Mouse (Mus musculus) spleen, postnatal 4 days (tissue): ENCODE results near the gene Tas1r3.

Source experiments
- DNase-seq, 2 experiments: peaks; one replicate each; pipeline ENCODE4 v3.0.0; 2022; ENCODE audit warnings: low spot score in 2 of 2

Gene Tas1r3

DNA sequence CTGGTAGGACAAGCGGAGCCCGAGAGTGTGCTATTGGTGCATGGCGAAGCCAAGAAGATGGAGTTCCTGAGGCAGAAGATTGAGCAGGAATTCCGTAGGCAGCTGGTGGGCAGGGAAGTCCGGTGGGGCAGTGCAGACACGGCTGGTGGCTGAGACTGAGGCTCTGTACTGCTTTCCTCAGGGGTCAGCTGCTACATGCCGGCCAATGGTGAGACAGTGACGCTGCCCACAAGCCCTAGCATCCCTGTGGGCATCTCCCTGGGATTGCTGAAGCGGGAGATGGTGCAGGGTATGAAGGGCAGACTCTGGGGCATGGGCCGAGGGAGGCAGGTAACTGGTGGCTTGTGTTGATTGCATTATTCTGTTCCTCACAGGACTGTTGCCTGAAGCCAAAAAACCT is 24.5 kb upstream of the Tas1r3 start:
- peak; percentile 10 to 53 for DNase-seq

- DNase-seq: no peak
These were observed 23.2 kb upstream of the Tas1r3 start for GRCm38 (mm10) chr4:155886330-155886729.

GRCm38 (mm10) chr4:155883587-155883986 is 20.4 kb upstream of the Tas1r3 start:
- DNase-seq: no peak

GRCm38 (mm10) chr4:155871404-155871803 is 8.2 kb upstream of the Tas1r3 start:
- DNase-seq: no peak

GRCm38 (mm10) chr4:155869317-155870033 is 6.3 kb upstream of the Tas1r3 start, which contains the start of the genes Cptp and Ints11:
Gene Cptp (minus strand): TSS chr4:155869440.
Gene Ints11 (plus strand): TSS chr4:155869546.
- DNase-seq: peak; percentile 97 to 98

- DNase-seq: no peak
These were observed 5.6 kb upstream of the Tas1r3 start for GRCm38 (mm10) chr4:155868614-155869298.

DNA sequence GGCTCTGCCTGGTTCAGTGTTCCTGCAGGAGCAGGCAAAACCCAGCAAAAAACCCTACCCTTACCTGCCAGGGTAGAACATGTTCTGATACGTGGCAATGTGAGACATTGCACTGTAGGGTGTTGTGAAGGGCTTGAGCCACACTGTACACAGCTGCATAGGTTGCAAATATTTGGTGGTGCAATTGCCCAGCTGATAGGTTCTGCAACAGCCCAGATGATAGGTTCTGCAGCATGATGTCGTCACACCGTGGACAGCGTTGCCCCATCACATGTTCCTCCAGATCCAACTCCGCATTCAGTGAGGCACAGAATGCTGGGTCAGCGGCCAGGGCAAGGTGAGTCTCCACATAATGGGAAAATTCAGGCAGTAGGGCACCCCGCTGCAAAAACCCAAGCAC is 1.4 kb downstream of the Tas1r3 start:
- DNase-seq: no peak

DNA sequence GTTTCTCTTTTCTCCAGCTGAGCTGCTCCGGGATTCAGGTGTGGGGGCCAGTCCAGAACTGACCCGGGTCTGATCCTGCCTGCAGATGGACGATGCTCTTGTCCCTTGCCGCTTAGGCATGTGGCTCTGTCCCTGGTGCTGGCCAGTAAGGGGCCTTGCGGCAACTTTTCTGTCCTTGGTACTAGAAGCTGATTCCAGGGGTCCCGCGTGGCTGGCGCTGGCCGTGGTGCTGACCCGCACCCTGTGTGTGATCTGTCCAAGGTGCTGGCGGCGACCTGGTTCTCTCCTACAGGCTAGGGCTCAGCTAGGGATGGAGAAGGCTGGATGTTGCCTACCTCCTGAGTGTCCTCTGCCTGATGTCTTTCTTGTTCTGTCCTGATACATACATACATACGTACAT is 3.8 kb downstream of the Tas1r3 start:
- DNase-seq: peak; percentile 54 to 81

GRCm38 (mm10) chr4:155856881-155857280 is 6.3 kb downstream of the Tas1r3 start:
- no peak for DNase-seq

GRCm38 (mm10) chr4:155856071-155856470 is 7.1 kb downstream of the Tas1r3 start:
- no peak for DNase-seq

GRCm38 (mm10) chr4:155854991-155855390 is 8.2 kb downstream of the Tas1r3 start:
- DNase-seq: no peak

DNA sequence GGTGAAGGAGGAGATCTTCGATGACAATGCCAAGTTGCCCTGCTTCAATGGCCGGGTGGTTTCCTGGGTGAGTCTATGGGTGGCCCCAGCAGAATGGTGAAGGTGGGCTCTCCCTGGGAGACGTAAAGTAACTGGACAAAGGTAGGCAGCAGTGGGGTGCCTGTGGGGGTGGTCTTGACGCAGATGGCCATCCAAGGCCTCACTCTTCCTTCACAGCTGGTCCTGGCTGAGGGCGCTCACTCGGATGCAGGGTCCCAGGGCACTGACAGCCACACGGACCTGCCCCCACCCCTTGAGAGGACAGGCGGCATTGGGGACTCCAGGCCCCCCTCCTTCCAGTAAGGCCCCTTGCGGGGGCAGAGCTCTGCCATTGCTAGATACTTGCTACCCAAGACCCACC is 9.7 kb downstream of the Tas1r3 start:
- no peak for DNase-seq

GRCm38 (mm10) chr4:155851951-155852411 is 11.2 kb downstream of the Tas1r3 start:
- DNase-seq: no peak

- DNase-seq: no peak
These were observed 11.8 kb downstream of the Tas1r3 start for GRCm38 (mm10) chr4:155851368-155851767.

GRCm38 (mm10) chr4:155849792-155850451 is 13.2 kb downstream of the Tas1r3 start:
- DNase-seq: no peak

DNA sequence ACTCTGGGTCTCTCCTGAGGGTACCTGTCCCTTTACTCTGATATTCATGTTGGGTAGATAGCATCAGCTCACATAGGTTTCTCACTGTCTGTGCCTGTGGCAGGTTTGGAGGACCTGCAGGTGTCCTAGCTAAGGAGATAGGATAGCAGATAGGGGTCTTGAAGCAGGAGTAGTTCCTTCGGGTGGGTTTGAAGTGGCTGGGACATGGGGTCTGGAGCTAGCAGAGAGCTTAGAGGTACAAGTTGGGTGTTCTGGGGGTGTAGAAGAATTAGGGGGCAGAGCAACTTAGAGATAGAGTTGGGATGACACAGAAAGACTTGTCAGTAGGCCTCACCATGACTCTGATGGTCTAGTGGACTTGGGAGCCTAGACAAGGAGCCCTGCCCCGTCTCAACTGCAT is 13.8 kb downstream of the Tas1r3 start:
- no peak for DNase-seq

DNA sequence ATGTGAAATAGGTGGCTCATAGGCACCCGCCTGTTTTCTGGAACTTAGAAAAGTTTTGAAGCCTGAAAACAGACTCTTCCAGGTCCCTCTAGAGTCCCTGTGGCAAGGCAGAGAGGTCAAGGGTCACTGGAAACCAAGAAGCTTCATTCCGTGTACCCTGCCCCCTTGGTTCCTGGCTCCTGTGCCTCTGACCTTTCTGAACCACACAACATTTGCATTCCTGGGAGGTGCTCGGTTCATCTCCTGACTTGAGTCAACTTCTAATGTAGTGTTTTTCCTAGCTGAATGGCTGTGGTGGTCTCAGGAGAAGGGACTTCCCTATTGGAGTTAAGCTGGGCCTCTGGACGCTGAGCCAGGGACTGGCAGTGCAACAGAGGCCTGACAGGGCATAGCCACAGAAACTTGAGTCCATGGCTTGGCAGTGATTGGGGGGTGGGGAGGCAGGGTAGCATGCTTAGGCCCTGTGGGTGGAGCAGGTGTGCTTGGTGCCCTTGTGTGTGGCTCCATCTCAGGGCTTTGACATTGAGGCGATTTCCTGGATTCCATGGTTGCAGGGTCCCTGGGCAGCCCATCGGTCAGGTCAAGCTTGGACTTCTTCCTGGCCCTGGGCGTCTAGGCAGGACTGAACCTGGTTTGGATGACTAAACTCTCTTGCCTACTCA is 14.6 kb downstream of the Tas1r3 start:
- no peak for DNase-seq

DNA sequence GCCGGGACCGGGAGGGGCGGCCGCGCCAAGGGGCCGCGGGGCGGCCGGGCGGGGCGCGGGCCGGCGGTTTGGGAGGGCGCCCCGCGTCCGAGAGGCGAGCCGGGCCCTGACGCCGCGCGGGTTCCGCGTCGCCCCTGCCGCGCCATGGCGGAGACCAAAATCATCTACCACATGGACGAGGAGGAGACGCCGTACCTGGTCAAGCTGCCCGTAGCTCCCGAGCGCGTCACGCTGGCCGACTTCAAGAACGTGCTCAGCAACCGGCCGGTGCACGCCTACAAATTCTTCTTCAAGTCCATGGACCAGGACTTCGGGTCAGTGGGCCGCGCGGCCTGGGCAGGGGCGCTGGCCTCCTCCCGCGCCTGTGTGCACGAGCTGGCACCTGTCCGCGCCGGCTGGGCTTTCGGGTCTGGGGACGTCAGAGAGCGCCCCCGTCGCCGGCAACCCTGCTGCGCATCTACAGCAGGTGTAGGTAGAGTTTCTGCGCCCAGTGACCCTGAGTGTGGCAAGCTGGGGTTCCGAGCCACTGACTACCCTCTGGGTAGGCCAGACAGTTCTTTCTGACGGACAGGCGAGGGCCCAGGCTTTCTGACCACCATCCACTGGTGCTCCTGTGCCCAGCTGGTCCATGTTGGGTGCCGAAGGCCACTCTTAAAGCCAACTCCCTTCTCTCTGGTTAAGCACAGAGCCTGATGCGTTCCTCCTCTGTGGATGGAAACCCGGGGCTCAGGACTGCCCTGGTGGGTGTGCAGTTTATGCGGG is 15.4 kb downstream of the Tas1r3 start:
- DNase-seq: peak; percentile 46 to 81

GRCm38 (mm10) chr4:155846871-155847578 is 16.1 kb downstream of the Tas1r3 start, which contains the start of gene Dvl1:
Gene Dvl1 (plus strand): TSS chr4:155847402.
- DNase-seq: peak; percentile 97 to 100

DNA sequence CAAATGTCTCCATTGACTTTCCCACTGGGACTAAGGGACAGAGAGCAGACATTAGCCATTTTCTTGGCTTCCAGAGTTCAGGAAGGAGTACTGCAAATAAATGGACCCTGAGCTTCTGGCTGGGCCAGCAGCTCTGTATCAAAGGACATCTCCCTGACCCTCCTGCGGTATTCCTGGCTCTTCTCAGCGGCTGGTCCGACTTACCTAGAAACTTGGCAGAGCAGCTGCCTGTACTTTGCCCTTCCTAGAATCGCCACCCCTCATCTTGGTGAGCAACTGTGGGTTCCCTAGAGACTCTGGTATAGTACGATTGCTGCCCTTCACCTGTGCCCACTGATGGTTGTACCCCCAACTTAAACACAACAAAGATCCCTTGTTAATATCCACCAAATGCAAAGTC is 19.9 kb downstream of the Tas1r3 start:
- no peak for DNase-seq
